Mouse (Mus musculus): Measurements from ENCODE around the gene Rgs17. TPM values are rescaled to one million over a fixed set of nuclear protein-coding genes. Genes with fewer than 3 reads are reported as not detected.

The Rgs17 gene
- polyA plus RNA-seq, 1 experiment = 0.71 TPM

- Histone ChIP-seq H3ac (ENCODE audit: control insufficient read depth, insufficient read length, low read depth) (no peak overlapping the region), H3K4me3 (ENCODE audit: insufficient read depth, poor library complexity, severe bottlenecking) (no peak overlapping the region), H3K36me3 (ENCODE audit: control insufficient read depth, insufficient read depth) (peaks cover 34% of the 10 kb centered on the region), H3K27me3 (ENCODE audit: control insufficient read depth, insufficient read depth, insufficient read length) (no peaks in the 10 kb centered on the region), H3K79me2 (ENCODE audit: control insufficient read depth, insufficient read depth) (peaks cover 33% of the 10 kb centered on the region), H3K79me3 (ENCODE audit: low read depth) (peaks cover 31% of the 10 kb centered on the region)
- TF ChIP-seq CEBPB (IDR thresholded peaks at IDR 0.05; ENCODE audit: low read depth) (no peak), MAX (IDR thresholded peaks at IDR 0.05) (no peak), CTCF (IDR thresholded peaks at IDR 0.05; ENCODE audit: control insufficient read depth, insufficient read depth, insufficient read length) (no peak), MYOG (IDR thresholded peaks at IDR 0.05; ENCODE audit: control insufficient read depth, extremely low read depth, insufficient read length) (no peak), USF1 (IDR thresholded peaks at IDR 0.05; ENCODE audit: low read depth) (no peak), FOSL1 (IDR thresholded peaks at IDR 0.05; ENCODE audit: insufficient read depth, low read length, poor library complexity, severe bottlenecking) (no peak), MYOD1 (IDR thresholded peaks at IDR 0.05; ENCODE audit: control insufficient read depth, insufficient read length, low read depth) (no peak)
Measured at GRCm38 (mm10) chr10:5806996-5807395, 115.2 kb downstream of the Rgs17 start.

- Histone ChIP-seq H3K79me2 (ENCODE audit: control insufficient read depth, insufficient read depth) (peaks cover 39% of the 10 kb centered on the region), H3K79me3 (ENCODE audit: low read depth) (peaks cover 36% of the 10 kb centered on the region), H3ac (ENCODE audit: control insufficient read depth, insufficient read length, low read depth) (peak overlapping the region; percentile 27), H3K27me3 (ENCODE audit: control insufficient read depth, insufficient read depth, insufficient read length) (no peaks in the 10 kb centered on the region), H3K4me3 (ENCODE audit: insufficient read depth, poor library complexity, severe bottlenecking) (peak overlapping the region; percentile 85), H3K36me3 (ENCODE audit: control insufficient read depth, insufficient read depth) (peaks cover 34% of the 10 kb centered on the region)
- TF ChIP-seq CTCF (IDR thresholded peaks at IDR 0.05; ENCODE audit: control insufficient read depth, insufficient read depth, insufficient read length) = no peak
- TF ChIP-seq MYOD1 (IDR thresholded peaks at IDR 0.05; ENCODE audit: control insufficient read depth, insufficient read length, low read depth) = no peak
- TF ChIP-seq MYOG (IDR thresholded peaks at IDR 0.05; ENCODE audit: control insufficient read depth, extremely low read depth, insufficient read length) = no peak
- TF ChIP-seq USF1 (IDR thresholded peaks at IDR 0.05; ENCODE audit: low read depth) = no peak
- TF ChIP-seq CEBPB (IDR thresholded peaks at IDR 0.05; ENCODE audit: low read depth) = no peak
- no peak for TF ChIP-seq MAX (IDR thresholded peaks at IDR 0.05)
- TF ChIP-seq FOSL1 (IDR thresholded peaks at IDR 0.05; ENCODE audit: insufficient read depth, low read length, poor library complexity, severe bottlenecking) = no peak
Measured at GRCm38 (mm10) chr10:5806416-5806815, 115.8 kb downstream of the Rgs17 start.

- Histone ChIP-seq H3K79me2 (ENCODE audit: control insufficient read depth, insufficient read depth) (peaks cover 45% of the 10 kb centered on the region), H3K27me3 (ENCODE audit: control insufficient read depth, insufficient read depth, insufficient read length) (no peaks in the 10 kb centered on the region), H3K4me3 (ENCODE audit: insufficient read depth, poor library complexity, severe bottlenecking) (peak overlapping the region; percentile 85), H3K36me3 (ENCODE audit: control insufficient read depth, insufficient read depth) (peaks cover 38% of the 10 kb centered on the region), H3K79me3 (ENCODE audit: low read depth) (peaks cover 42% of the 10 kb centered on the region), H3ac (ENCODE audit: control insufficient read depth, insufficient read length, low read depth) (peak overlapping the region; percentile 66)
- peak; percentile 90 for TF ChIP-seq USF1 (IDR thresholded peaks at IDR 0.05; ENCODE audit: low read depth)
- TF ChIP-seq MAX (IDR thresholded peaks at IDR 0.05) = peak; percentile 51
- no peak for TF ChIP-seq CTCF (IDR thresholded peaks at IDR 0.05; ENCODE audit: control insufficient read depth, insufficient read depth, insufficient read length)
Measured at GRCm38 (mm10) chr10:5805731-5806307, 116.4 kb downstream of the Rgs17 start.

- peak within 1 kb of the TSS; percentile 85 for H3K4me3 ChIP-seq (ENCODE audit: insufficient read depth, poor library complexity, severe bottlenecking)
- no peaks in the 10 kb centered on the region for H3K27me3 ChIP-seq (ENCODE audit: control insufficient read depth, insufficient read depth, insufficient read length)
- H3K36me3 ChIP-seq (ENCODE audit: control insufficient read depth, insufficient read depth) = peaks cover 43% of the 10 kb centered on the region
- peak within 1 kb of the TSS; percentile 92 for H3ac ChIP-seq (ENCODE audit: control insufficient read depth, insufficient read length, low read depth)
- peaks cover 50% of the 10 kb centered on the region for H3K79me2 ChIP-seq (ENCODE audit: control insufficient read depth, insufficient read depth)
- H3K79me3 ChIP-seq (ENCODE audit: low read depth) = peaks cover 47% of the 10 kb centered on the region
- no peak for TF ChIP-seq MYOG (IDR thresholded peaks at IDR 0.05; ENCODE audit: control insufficient read depth, extremely low read depth, insufficient read length)
- TF ChIP-seq MYOD1 (IDR thresholded peaks at IDR 0.05; ENCODE audit: control insufficient read depth, insufficient read length, low read depth) = no peak
- TF ChIP-seq FOSL1 (IDR thresholded peaks at IDR 0.05; ENCODE audit: insufficient read depth, low read length, poor library complexity, severe bottlenecking) = no peak
- no peak for TF ChIP-seq USF1 (IDR thresholded peaks at IDR 0.05; ENCODE audit: low read depth)
- no peak for TF ChIP-seq CTCF (IDR thresholded peaks at IDR 0.05; ENCODE audit: control insufficient read depth, insufficient read depth, insufficient read length)
- no peak for TF ChIP-seq CEBPB (IDR thresholded peaks at IDR 0.05; ENCODE audit: low read depth)
- TF ChIP-seq MAX (IDR thresholded peaks at IDR 0.05) = no peak
Measured at GRCm38 (mm10) chr10:5805243-5805730, 116.9 kb downstream of the Rgs17 start, which contains the start of gene Fbxo5. Gene Fbxo5 (minus strand): TSS chr10:5805600.

- Histone ChIP-seq H3K79me3 (ENCODE audit: low read depth) (peaks cover 51% of the 10 kb centered on the region), H3ac (ENCODE audit: control insufficient read depth, insufficient read length, low read depth) (peak overlapping the region; percentile 92), H3K27me3 (ENCODE audit: control insufficient read depth, insufficient read depth, insufficient read length) (no peaks in the 10 kb centered on the region), H3K4me3 (ENCODE audit: insufficient read depth, poor library complexity, severe bottlenecking) (peak overlapping the region; percentile 85), H3K36me3 (ENCODE audit: control insufficient read depth, insufficient read depth) (peaks cover 48% of the 10 kb centered on the region), H3K79me2 (ENCODE audit: control insufficient read depth, insufficient read depth) (peaks cover 56% of the 10 kb centered on the region)
- TF ChIP-seq CTCF (IDR thresholded peaks at IDR 0.05; ENCODE audit: control insufficient read depth, insufficient read depth, insufficient read length) = no peak
- TF ChIP-seq MAX (IDR thresholded peaks at IDR 0.05) = peak; percentile 10
Measured at GRCm38 (mm10) chr10:5804691-5805156, 117.5 kb downstream of the Rgs17 start.

- Histone ChIP-seq H3K36me3 (ENCODE audit: control insufficient read depth, insufficient read depth) (peaks cover 56% of the 10 kb centered on the region), H3K4me3 (ENCODE audit: insufficient read depth, poor library complexity, severe bottlenecking) (peak overlapping the region; percentile 85), H3ac (ENCODE audit: control insufficient read depth, insufficient read length, low read depth) (peak overlapping the region; percentile 68), H3K27me3 (ENCODE audit: control insufficient read depth, insufficient read depth, insufficient read length) (no peaks in the 10 kb centered on the region), H3K79me2 (ENCODE audit: control insufficient read depth, insufficient read depth) (peaks cover 57% of the 10 kb centered on the region), H3K79me3 (ENCODE audit: low read depth) (peaks cover 52% of the 10 kb centered on the region)
- TF ChIP-seq MYOD1 (IDR thresholded peaks at IDR 0.05; ENCODE audit: control insufficient read depth, insufficient read length, low read depth) (no peak), MYOG (IDR thresholded peaks at IDR 0.05; ENCODE audit: control insufficient read depth, extremely low read depth, insufficient read length) (no peak), MAX (IDR thresholded peaks at IDR 0.05) (no peak), CTCF (IDR thresholded peaks at IDR 0.05; ENCODE audit: control insufficient read depth, insufficient read depth, insufficient read length) (no peak), CEBPB (IDR thresholded peaks at IDR 0.05; ENCODE audit: low read depth) (no peak), FOSL1 (IDR thresholded peaks at IDR 0.05; ENCODE audit: insufficient read depth, low read length, poor library complexity, severe bottlenecking) (no peak), USF1 (IDR thresholded peaks at IDR 0.05; ENCODE audit: low read depth) (no peak)
Measured at GRCm38 (mm10) chr10:5803739-5804138, 118.5 kb downstream of the Rgs17 start.

All from C2C12 (cell line).